Mouse (Mus musculus): ENCODE data around the gene Hist1h1a.
"Not testable (repeated sequence)": the region's sequence is repeated elsewhere in the genome, so short reads cannot be mapped to it uniquely, and the experiment has no call there.

Hist1h1a gene

DNA sequence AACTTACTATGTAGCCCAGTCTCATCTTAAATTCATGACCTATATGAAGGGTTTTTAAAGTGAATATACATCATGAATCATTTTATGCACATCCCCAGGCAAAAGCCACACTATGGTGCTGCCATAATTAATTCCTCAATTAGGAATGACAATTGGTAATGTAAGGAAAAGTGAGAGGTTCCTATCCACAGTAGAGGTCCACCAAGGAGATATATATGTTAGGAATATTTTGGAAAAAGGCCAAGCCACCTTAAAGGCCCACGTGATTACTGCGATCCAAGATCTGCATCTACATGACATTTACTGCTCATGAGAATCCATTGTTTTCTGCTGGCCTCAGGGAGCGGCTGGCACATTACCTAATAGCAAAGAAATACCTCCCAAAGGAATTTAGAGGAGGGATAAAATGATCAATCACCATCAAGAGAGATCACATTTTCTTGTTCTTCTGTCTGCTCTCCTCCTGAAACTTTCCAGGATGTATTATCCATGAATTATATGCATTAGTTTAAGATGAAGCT, 4.2 kb upstream of the Hist1h1a start:
- in situ Hi-C loops (cut with MseI, MboI) = no loop called here

DNA sequence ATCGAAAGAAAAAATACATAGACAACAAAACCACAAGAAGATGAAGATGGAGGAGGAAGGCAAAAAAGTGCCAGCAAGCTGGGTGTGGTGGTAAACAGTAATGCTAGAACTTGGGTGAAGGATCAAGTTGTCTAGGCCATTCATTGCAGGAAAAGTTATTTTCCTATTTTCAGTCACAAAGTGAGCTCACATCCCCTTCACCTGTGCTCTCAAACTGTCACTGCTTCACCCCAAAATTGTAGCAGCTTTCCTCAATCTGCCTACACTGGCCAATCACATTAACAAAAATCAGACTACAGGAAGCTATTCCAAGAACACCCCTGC, 3.6 kb upstream of the Hist1h1a start:
- in situ Hi-C loops (cut with MseI, MboI) = no loop called here

DNA sequence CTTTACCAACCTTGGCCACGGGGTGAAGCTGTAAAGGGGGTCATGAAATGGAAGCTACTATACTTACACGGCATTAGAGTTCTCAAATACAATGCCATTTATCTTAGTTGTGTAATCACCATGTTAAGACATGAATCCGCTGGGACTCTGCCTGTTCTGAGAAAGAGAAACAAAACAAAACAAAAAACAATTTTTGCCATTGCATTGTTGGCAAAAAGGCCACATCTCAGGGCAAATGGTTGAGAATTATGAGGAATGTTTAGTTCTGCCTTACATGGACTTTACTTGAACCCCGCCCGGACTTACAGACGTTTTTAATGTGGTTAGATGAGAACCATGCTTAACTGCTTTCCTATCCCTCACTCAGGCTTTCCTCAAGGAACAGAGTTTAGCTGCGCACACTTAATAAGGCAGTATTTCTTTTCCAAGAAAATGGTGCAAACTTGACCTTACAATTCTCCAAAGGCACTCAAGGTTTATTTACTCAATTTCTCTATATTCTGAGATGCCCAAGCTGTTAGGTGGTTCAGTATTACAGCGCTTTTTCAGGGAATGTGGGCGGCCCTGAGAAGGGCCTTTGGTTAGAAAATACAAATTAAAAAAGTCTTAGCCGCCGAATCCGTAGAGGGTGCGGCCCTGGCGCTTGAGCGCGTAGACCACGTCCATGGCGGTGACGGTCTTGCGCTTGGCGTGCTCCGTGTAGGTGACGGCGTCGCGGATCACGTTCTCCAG, 3.1 kb upstream of the Hist1h1a start:
- in situ Hi-C loops (cut with MseI, MboI) = no loop called here

DNA sequence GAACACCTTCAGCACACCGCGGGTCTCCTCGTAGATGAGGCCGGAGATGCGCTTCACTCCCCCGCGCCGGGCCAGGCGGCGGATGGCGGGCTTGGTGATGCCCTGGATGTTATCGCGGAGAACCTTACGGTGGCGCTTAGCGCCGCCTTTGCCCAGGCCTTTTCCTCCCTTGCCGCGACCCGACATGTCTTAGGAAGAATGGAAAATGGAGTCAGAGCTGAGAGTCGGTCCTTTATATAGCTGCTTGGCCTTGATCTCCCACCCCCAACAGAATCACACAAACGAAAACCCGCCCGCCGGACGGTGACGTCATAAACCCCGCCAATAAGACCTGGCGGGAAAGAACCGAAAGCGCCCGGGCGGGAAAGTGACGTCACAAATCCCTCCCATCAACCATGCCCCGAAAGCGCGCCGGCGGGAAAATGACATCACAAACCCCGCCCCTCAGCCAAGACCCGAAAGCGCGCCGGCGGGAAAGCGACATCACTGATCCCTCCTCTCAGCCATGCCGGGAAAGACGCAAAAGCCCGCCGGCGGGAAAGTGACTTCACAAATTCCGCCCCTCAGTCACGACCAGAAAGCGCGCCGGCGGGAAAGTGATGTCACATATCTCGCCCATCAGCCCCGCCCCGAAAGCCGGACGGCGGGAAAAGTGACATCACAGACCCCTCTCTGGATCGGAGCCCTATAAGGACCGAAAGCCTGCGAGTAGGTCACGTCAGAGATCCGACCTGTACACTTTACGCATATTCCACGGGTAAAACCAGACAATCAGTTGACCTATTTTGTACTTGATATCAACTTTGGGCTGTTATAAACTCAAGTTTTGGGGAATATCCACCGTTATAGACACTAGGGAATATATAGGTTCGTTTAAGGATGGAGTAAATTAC, 2.2 kb upstream of the Hist1h1a start, which contains the start of gene Hist1h4a:
Gene Hist1h4a (minus strand): TSS at position 259 of the 893 bp plus-strand sequence.
- in situ Hi-C loops (cut with MseI, MboI) = no loop called here

GRCm38 (mm10) chr13:23761871-23762821, 1.3 kb upstream of the Hist1h1a start, which contains the start of gene Hist1h3a:
Hist1h3a (minus strand) TSS chr13:23762386.
- in situ Hi-C loops (cut with MseI, MboI) = not testable (repeated sequence)

- in situ Hi-C loops (cut with MseI, MboI) = no loop called here
These were observed 252 bp upstream of the Hist1h1a start for GRCm38 (mm10) chr13:23763242-23763585.

DNA sequence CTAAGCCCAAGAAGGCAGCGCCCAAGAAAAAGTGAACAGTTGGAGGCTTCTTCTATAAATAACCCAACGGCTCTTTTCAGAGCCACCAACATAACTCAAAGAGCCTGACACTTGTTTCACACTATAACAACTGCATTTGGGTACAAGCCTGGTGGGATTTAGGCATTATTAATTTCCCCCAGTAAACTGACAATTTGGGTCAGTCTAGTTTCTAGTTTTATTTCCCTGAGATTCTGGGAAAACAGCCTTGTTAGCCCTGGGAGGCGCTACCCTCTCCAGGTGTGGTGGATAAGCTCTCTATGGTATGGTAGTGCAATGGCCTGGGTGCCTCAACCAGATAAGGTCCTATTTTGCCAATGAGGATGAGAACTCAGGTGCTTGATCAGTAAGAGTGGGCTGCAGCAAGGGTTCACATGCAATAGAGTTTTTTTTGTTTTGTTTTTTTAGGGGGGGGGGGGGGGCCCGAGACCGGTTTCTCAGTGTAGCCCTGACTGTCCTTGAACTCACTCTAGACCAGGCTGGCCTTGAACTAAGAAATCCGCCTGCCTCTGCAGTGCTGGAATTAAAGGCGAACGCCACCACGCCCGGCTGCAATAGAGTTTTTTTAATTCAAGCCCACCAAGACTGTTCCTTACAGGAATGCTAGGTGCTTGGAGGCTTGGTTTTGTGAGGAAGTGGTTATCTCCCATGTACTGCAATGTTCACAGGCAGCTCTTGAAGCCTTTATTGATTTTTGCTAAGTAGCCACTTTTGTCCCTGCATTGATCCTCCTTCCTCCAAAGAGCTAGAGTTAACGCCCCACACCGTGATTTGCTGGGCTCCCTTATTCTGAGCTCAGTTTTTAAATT, 1.1 kb downstream of the Hist1h1a start:
- in situ Hi-C loops (cut with MseI, MboI) = no loop called here

DNA sequence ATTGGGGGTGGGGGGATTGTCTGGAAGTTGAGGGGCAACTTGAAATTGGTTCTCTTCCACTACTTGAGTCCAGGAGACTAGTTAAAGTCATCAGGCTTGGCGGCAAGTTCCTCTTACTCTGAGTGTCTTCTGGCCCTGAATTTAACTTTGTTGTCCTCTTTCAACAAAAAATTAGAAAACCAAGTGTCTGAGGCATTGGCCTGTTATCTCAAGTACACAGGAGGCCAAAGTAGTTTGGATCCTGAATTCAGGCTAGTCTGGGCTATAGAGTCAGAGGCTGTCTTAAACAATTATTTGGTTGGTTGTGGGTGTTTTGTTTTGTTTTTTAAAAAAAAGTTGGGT, 1.7 kb downstream of the Hist1h1a start:
- in situ Hi-C loops (cut with MseI, MboI) = no loop called here

DNA sequence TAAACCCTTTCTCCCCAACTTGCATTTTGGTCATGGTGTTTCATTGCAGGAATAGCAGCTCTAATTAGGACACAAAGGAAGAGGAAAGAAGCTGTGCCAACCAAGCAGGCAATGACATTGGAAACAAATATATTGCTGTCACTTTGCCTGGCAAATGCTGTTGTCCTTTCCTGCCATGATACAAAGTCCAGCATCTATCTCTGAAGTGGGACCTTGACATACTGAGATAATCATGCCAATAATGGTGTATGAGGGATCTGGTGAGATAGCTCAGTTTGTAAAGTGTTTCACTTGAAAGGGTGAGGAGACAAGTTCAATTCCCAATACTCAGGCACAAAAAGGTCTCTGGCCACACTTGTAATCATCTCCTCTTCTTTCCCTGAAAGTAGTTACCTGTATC, 3.3 kb downstream of the Hist1h1a start:
- in situ Hi-C loops (cut with MseI, MboI) = no loop called here

GRCm38 (mm10) chr13:23768834-23769397, 5.5 kb downstream of the Hist1h1a start:
- in situ Hi-C loops (cut with MseI, MboI) = no loop called here

DNA sequence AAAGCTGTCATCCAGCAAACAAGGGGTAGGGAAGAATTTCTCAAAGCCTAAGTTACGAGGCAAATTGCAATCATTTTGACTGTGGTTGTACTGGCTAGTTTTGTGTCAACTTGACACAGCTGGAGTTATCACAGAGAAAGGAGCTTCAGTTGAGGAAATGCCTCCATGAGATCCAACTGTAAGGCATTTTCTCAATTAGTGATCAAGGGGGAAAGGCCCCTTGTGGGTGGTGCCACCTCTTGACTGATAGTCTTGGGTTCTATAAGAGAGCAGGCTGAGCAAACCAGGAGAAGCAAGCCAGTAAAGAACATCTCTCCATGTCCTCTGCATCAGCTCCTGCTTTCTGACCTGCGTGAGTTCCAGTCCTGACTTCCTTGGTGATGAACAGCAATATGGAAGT, 6.1 kb downstream of the Hist1h1a start, which contains the start of gene Trim38:
Gene Trim38 (plus strand): TSS at position 301 of the 400 bp plus-strand sequence.
- in situ Hi-C loops (cut with MseI, MboI) = not testable (repeated sequence)

DNA sequence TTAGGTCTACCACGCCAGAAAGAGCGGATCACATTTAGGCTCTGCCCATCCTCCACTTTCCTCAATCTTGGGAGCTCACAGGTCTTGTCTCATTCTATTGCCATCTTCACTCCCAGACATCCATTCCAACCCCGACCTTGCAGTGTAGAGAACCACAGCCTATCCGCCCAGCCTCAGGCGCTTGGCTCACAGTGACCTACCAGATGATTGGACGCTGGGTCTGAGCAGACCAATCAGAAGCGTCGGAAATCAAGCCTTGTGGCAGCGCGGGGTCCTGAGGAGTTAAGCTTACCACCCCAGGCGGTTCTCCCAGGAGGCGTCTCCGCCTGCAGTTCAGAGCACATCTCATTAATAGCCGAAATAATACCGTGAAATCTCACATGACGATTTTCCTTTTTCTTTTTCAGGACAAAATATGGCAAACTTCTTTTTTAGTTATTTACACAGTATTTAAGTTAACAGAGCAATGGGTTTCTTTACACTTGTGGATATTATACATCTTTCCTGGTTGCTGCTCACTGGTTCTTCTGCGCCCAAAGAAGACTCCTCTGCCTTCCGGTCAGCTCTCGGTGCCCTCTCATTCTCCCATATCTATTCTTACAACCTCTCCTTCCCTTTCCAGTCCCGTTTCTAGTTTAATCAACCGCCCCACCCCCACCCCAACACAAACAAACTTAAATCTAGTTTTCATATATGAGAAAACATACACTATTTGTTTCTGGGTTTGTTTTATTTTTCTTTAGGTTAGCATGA, 9.3 kb downstream of the Hist1h1a start:
- in situ Hi-C loops (cut with MseI, MboI) = no loop called here

DNA sequence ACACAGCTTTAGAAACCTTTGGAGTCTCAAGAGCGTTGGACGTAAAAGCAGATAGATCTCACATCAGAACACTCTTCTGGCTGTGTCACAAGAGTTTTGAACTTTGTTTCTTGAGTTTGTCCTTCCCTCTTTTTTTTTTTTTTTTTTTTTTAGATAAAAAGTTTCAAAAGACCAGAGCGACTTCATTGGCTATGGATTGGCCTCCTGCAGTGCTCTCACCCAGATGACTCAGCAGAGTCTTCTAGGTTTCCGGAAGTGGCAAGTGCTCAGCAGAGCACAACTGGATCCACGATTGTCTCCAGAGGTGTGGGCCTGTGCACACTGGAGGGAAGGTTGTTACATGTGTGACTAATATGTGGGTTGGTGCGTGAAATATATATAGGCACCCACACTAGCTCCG, 14.9 kb downstream of the Hist1h1a start:
- in situ Hi-C loops (cut with MseI, MboI) = loop anchor here in 1 of 2 experiments (25.0 kb wide), 1 partner anchor 509 kb away; the partner anchor contains the start of gene Carmil1

DNA sequence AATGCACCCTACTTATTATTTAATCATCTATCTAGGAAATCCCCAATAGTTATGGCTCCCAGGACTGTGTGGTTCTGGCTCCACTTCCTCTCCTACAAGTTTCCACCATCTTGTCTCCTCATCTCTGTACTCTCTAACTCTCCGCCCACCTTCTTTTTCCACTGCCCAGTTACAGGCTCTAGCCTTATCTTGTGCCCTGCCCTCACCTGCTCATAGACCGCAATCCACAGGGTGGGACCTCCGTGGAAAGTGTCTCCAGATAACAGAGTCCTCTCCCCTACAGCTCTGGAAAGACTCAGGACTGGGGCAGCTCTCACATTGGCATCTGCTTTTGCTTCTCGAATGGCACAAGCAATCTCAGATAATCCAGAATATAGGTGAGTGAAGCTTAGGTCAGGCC, 15.6 kb downstream of the Hist1h1a start:
- in situ Hi-C loops (cut with MseI, MboI) = loop anchor here in 1 of 2 experiments (25.0 kb wide), 1 partner anchor 508 kb away; the partner anchor contains the start of gene Carmil1

DNA sequence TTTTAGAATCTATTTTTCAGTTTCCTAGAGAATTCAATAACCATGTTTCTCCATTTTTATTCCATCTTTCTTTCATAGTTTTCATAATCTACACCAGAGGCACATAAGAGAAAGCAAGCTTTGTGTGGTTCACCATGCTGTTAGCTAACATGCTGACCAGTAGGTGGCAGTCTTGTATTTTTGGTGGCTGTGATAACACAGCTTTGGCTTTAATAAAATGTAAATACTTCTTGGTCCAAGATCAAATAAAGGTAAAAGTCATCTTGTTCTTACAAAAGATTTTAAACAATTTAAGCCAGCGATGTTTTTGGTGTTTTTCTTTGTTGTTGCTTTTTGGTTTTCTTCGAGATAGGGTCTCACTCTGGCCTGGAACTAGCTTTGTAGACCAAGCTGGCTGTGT, 29.1 kb downstream of the Hist1h1a start:
- in situ Hi-C loops (cut with MseI, MboI) = loop anchor here in 1 of 2 experiments (10.0 to 25.0 kb wide), 2 partner anchors 92 to 495 kb away; partner anchors contain the start of gene Carmil1

DNA sequence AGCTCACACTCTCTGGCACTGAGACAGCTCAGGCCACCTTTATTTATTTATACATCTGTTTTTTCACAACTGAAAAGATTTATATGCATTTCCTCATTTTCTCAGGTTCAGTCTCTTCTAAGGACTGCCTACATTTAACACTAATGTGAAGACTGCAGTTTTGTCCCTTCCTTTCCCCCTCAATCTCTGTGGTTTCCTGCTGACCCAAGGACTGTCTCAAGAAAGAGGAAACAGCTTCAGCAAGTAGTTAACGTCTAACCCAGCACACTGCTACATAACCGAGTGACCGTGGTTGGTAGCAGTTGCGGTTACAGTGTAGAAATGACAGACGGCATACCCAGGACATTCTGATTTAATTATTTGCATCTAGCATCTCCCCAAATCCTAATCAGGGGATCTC, 35.9 kb downstream of the Hist1h1a start:
- in situ Hi-C loops (cut with MseI, MboI) = loop anchor here in 1 of 2 experiments (10.0 to 25.0 kb wide), 2 partner anchors 85 to 488 kb away; partner anchors contain the start of gene Carmil1

- in situ Hi-C loops (cut with MseI, MboI) = no loop called here
These were observed 41.1 kb downstream of the Hist1h1a start for GRCm38 (mm10) chr13:23804532-23804931.

DNA sequence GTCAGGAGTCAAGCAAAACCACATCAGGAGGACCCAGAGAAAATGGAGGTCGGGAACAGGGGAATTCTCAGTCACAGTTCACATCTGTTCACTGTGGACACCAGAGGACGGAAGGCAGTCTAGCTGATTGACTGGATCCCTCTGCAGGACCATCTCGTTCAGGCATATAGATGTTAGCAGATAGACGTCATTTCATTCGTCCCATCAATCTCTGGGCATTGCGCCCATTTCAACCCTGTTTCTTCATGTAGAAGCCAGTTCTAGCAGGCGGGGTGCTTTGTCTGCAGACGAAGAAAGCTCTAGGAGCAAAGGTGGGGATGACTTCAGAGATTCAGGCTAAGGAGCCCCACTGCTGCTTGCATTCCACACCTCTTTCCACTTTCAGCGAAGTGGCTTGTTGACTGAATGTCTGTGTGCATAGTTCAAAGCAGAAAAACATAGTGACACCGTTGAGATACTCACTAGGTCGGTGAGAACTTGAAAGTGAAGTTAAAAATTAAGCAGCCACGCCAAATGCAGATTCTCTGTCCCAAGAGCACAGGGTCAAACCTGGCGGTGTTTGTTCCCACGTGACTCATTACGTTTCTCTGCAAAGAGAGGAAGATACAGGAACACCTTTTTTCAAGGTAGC, 43.1 kb downstream of the Hist1h1a start, which contains the start of gene Slc17a2:
Gene Slc17a2 (plus strand): TSS at position 572 of the 631 bp plus-strand sequence.
- in situ Hi-C loops (cut with MseI, MboI) = no loop called here
